Mouse (Mus musculus) stomach, embryonic 15.5 days (tissue): ENCODE data around the gene Usp48. TPM values are rescaled to one million over a fixed set of nuclear protein-coding genes. Genes with fewer than 3 reads are reported as not detected.
"Not testable (repeated sequence)": the region's sequence is repeated elsewhere in the genome, so short reads cannot be mapped to it uniquely, and the experiment has no call there.

Experiments
- ATAC-seq: fragments of 200-750 bp; cut with Nextera tagmentation; 2 replicates; pipeline ENCODE4 v1.8.0; 2017; ENCODE audit warnings: low read depth, moderate number of reproducible peaks, moderate TSS enrichment; ENCODE audit not compliant: insufficient read depth, low FRiP score
- H3K27ac ChIP-seq: fragments of 300-500 bp; sonication (generic); 2 replicates; pipeline ENCODE4 v1.5.1; 2015; ENCODE audit warnings: mild to moderate bottlenecking, inconsistent platforms
- H3K27me3 ChIP-seq: fragments of 300-500 bp; sonication (generic); replicated peaks from 2 replicates; pipeline ENCODE4 v1.6.1; 2015; ENCODE audit warnings: inconsistent platforms
- H3K36me3 ChIP-seq: fragments of 300-500 bp; sonication (generic); 2 replicates; pipeline ENCODE4 v1.6.1; 2015; ENCODE audit warnings: inconsistent platforms
- H3K4me1 ChIP-seq: fragments of 300-500 bp; sonication (generic); 2 replicates; pipeline ENCODE4 v1.6.1; 2015; ENCODE audit warnings: inconsistent platforms
- H3K4me2 ChIP-seq: fragments of 300-500 bp; sonication (generic); 2 replicates; pipeline ENCODE4 v1.6.1; 2015; ENCODE audit warnings: mild to moderate bottlenecking, inconsistent platforms
- H3K4me3 ChIP-seq: fragments of 300-500 bp; sonication (generic); replicated peaks from 2 replicates; pipeline ENCODE4 v1.5.1; 2015; ENCODE audit warnings: inconsistent platforms
- H3K9ac ChIP-seq: fragments of 300-500 bp; sonication (generic); 2 replicates; pipeline ENCODE4 v1.6.1; 2015; ENCODE audit warnings: inconsistent platforms
- H3K9me3 ChIP-seq: fragments of 300-500 bp; sonication (generic); 2 replicates; pipeline ENCODE4 v1.6.1; 2016; ENCODE audit warnings: inconsistent platforms
- WGBS: fragments of 180-500 bp; shearing (Covaris S2); methylation state at CpG from one replicate; pipeline ENCODE4 v1.1.7; 2015; 5-methylcytosine and 5-hydroxymethylcytosine counted together
- polyA plus RNA-seq: library from polyadenylated mRNA; unstranded; fragments of >200 nt; fragmentation: Nextera tagmentation; extraction: Ambion mirVana; gene quantifications from 2 replicates; pipeline ENCODE4 v1.2.1, GENCODE M21; 2015

Usp48 gene
- polyA plus RNA-seq, 1 experiment from 2014 or later: 63.8 TPM

GRCm38 (mm10) chr4:137581815-137582214 lies 11.7 kb upstream of the Usp48 start:
- Histone ChIP-seq H3K27ac (no peak overlapping the region), H3K27me3 (0 out of 2 replicates have a peak, but pooled peaks cover 4% of the 10 kb centered on the region), H3K9ac (no peak overlapping the region), H3K9me3 (no peaks in the 10 kb centered on the region), H3K4me1 (peaks cover 9% of the 10 kb centered on the region), H3K4me2 (no peak overlapping the region), H3K36me3 (no peaks in the 10 kb centered on the region), H3K4me3 (no peak overlapping the region)
- ATAC-seq: no peak
- WGBS: 42% methylated on average over 3 of the region's 3 CpGs

DNA sequence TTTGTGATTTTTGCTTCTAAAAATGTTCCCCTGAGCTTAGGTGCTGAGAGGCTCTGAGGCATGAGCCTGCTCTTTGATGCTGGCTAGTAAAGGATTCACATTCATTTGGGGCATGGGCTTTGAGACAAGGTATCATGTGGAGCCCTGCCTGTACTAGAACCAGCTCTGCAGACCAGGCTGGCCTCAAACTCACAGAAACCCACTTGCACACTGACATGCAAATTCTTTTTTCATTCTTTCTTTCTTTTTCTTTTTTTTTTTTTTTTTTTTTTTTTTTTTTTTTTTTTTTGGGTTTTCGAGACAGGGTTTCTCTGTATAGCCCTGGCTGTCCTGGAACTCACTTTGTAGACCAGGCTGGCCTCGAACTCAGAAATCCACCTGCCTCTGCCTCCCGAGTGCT lies 4.5 kb upstream of the Usp48 start:
- H3K4me1 ChIP-seq, H3K9me3 ChIP-seq, H3K4me3 ChIP-seq, H3K4me2 ChIP-seq, H3K27me3 ChIP-seq, ATAC-seq, H3K27ac ChIP-seq, H3K9ac ChIP-seq, H3K36me3 ChIP-seq: not testable (repeated sequence)
- 75% methylated on average over 2 of the region's 3 CpGs for WGBS

- Histone ChIP-seq H3K9me3 (no peaks in the 10 kb centered on the region), H3K27ac (no peak overlapping the region), H3K4me3 (no peak overlapping the region), H3K4me1 (no peaks in the 10 kb centered on the region), H3K9ac (no peak overlapping the region), H3K4me2 (no peak overlapping the region), H3K36me3 (no peaks in the 10 kb centered on the region), H3K27me3 (no peaks in the 10 kb centered on the region)
- ATAC-seq: no peak
- 90% methylated on average over 3 of the region's 3 CpGs for WGBS
These were observed 4.0 kb upstream of the Usp48 start for GRCm38 (mm10) chr4:137589586-137589985.

DNA sequence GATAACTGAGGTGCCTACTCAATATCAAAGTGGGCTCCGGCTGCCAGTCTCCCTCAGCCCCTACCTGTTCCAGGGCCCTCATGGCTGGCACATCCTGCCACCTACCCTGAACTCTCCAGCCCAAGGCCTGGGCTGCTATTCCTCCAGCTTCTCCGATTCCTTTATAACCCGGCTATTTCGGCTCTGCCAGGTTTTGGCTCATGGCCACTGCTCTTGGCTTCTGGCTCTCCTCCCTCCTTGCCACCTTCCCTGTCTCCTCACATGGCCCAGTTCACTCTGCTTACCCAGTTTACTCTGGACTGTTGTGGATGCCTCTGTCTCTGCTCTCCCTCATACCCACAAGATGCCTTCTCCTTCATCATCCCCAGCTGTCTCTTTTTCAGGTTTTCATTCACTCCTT lies 2.6 kb upstream of the Usp48 start:
- 87% methylated on average over 4 of the region's 4 CpGs for WGBS

GRCm38 (mm10) chr4:137594496-137595270 lies 1.1 kb downstream of the Usp48 start:
- Histone ChIP-seq H3K9ac (peak overlapping the region; percentile 77), H3K4me3 (peak overlapping the region; percentile 98), H3K36me3 (no peaks in the 10 kb centered on the region), H3K4me2 (peak overlapping the region; percentile 74), H3K4me1 (peaks cover 18% of the 10 kb centered on the region; the same call in 1 of the 2 replicates), H3K27me3 (no peaks in the 10 kb centered on the region), H3K27ac (peak overlapping the region; percentile 100), H3K9me3 (no peaks in the 10 kb centered on the region)
- no peak; the same call in 1 of the 2 replicates for ATAC-seq
- WGBS: 2% methylated on average over 40 of the region's 40 CpGs

More for the DNA sequence above, 2.6 kb upstream of the Usp48 start:
- Histone ChIP-seq H3K9me3 (no peaks in the 10 kb centered on the region), H3K4me2 (no peak overlapping the region), H3K9ac (no peak overlapping the region), H3K4me3 (no peak overlapping the region), H3K36me3 (no peaks in the 10 kb centered on the region), H3K27ac (no peak overlapping the region), H3K4me1 (peaks cover 11% of the 10 kb centered on the region; the same call in 1 of the 2 replicates), H3K27me3 (no peaks in the 10 kb centered on the region)
- no peak for ATAC-seq

DNA sequence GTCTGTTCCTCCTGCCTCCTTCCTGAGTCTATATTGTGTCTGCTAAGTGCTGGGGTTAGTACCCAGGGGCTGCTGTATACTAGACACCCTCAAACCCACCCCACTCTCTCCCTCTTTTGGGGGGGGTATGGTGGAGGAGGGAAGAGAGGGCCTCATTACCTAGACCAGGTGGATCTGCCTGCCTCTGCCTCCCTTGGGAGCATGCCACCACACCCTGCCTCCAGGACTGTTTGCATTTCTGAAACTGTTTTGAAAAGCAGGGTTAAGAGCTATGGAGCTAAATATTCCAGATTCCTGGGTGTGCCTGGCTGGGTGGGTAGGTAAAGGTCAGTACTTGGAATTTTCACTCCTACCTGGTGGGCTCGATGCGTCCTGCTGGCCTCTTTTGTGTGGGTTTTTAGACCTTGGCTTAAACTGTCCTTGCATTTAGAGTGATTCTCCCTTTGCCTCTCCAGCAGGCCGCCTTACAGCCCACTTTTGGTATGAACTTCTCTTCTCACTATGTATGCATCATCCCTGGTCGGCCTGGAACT lies 3.6 kb downstream of the Usp48 start:
- Histone ChIP-seq H3K4me2 (no peak overlapping the region), H3K9me3 (no peaks in the 10 kb centered on the region), H3K4me3 (no peak overlapping the region), H3K9ac (no peak overlapping the region), H3K36me3 (no peaks in the 10 kb centered on the region), H3K27me3 (no peaks in the 10 kb centered on the region), H3K27ac (no peak overlapping the region), H3K4me1 (peaks cover 19% of the 10 kb centered on the region; the same call in 1 of the 2 replicates)
- 89% methylated on average over 4 of the region's 4 CpGs for WGBS
- ATAC-seq: no peak

DNA sequence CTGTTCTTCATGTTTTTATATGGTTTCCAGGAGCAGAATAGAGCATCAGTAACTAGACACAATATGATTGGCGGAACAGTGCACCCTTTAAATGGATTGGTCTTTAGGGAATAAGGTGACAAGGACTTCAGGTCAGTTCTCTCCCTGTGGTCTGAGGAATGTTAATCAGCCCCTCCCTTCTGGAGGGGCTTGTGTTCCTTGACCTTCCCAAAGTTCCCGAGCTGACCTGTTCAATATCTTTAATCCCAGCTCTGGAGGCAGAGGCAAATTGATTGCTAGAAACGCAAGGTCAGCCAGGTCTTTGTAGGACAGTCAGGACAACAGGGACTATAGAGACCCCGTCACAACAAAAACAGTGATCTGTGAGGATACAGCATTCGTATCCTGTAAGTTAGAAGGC lies 5.0 kb downstream of the Usp48 start:
- Histone ChIP-seq H3K27me3 (no peaks in the 10 kb centered on the region), H3K4me1 (peaks cover 19% of the 10 kb centered on the region; the same call in 1 of the 2 replicates), H3K36me3 (no peaks in the 10 kb centered on the region), H3K4me2 (no peak overlapping the region), H3K9ac (no peak overlapping the region), H3K9me3 (no peaks in the 10 kb centered on the region), H3K27ac (no peak overlapping the region), H3K4me3 (no peak overlapping the region)
- WGBS: 73% methylated on average over 5 of the region's 5 CpGs
- no peak for ATAC-seq

- Histone ChIP-seq H3K27me3 (no peaks in the 10 kb centered on the region), H3K9me3 (no peaks in the 10 kb centered on the region), H3K4me3 (no peak overlapping the region), H3K4me2 (no peak overlapping the region), H3K9ac (no peak overlapping the region), H3K27ac (no peak overlapping the region), H3K4me1 (peaks cover 6% of the 10 kb centered on the region; the same call in 1 of the 2 replicates), H3K36me3 (peaks cover 23% of the 10 kb centered on the region)
- 73% methylated on average over 11 of the region's 11 CpGs for WGBS
- ATAC-seq: no peak
These were observed 10.1 kb downstream of the Usp48 start for GRCm38 (mm10) chr4:137603449-137604171.

- Histone ChIP-seq H3K27me3 (no peaks in the 10 kb centered on the region), H3K27ac (no peak overlapping the region), H3K4me3 (no peak overlapping the region), H3K4me1 (peaks cover 14% of the 10 kb centered on the region; the same call in 1 of the 2 replicates), H3K36me3 (peaks cover 41% of the 10 kb centered on the region), H3K9ac (no peak overlapping the region), H3K4me2 (no peak overlapping the region), H3K9me3 (no peaks in the 10 kb centered on the region)
- 98% methylated on average over 2 of the region's 2 CpGs for WGBS
- ATAC-seq: no peak
These were observed 13.5 kb downstream of the Usp48 start for GRCm38 (mm10) chr4:137607023-137607422.

DNA sequence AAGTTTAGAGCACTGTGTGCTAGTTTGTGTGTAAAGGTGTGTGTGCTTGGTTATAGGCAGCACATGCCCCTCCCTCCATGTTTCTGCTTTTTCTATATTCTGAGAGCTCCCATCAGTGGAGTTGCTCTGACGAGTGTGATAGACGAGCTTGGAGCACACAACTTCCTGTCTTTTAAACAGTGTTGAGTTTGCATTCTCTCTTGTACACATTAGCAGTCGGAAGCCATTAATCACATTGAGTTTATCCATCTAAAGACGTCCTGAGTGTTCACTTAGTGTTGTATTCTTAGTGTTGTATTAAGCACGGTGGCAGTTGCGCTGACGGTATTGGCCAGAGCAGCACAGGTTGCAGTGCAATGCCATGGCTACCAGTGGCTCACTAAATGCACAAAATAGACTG lies 15.7 kb downstream of the Usp48 start:
- H3K9me3 ChIP-seq: no peaks in the 10 kb centered on the region
- no peak for ATAC-seq
- H3K9ac ChIP-seq: no peak overlapping the region
- H3K4me3 ChIP-seq: no peak overlapping the region
- H3K27me3 ChIP-seq: no peaks in the 10 kb centered on the region
- peaks cover 14% of the 10 kb centered on the region; the same call in 1 of the 2 replicates for H3K4me1 ChIP-seq
- 30% methylated on average over 7 of the region's 7 CpGs for WGBS
- H3K36me3 ChIP-seq: peaks cover 58% of the 10 kb centered on the region
- H3K4me2 ChIP-seq: no peak overlapping the region
- no peak overlapping the region for H3K27ac ChIP-seq

DNA sequence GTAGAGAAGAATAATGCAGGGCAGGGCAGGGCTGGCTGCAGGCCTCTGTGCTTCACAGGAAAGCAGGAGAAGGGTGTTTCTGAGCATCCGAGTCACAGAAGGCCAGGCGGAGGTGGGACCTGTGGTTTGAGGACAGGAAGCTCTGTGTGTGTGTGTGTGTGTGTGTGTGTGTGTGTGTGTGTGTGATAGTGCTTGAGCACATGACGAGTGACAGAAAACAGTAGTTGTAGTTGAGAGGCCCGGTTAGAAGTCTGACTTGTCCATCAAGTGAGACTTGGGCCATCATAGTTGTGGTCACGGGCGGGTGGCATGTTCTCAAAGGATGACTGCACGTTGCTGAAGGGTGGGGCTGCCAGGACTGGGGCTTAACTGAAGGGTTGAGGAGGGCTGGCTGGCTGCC lies 16.1 kb downstream of the Usp48 start:
- H3K4me3 ChIP-seq: no peak overlapping the region
- H3K4me1 ChIP-seq: peaks cover 14% of the 10 kb centered on the region; the same call in 1 of the 2 replicates
- H3K4me2 ChIP-seq: no peak overlapping the region
- no peaks in the 10 kb centered on the region for H3K27me3 ChIP-seq
- peaks cover 60% of the 10 kb centered on the region for H3K36me3 ChIP-seq
- no peak for ATAC-seq
- no peak overlapping the region for H3K9ac ChIP-seq
- WGBS: 48% methylated on average over 7 of the region's 7 CpGs
- peak overlapping the region; percentile 26; the same call in 1 of the 2 replicates for H3K27ac ChIP-seq
- no peaks in the 10 kb centered on the region for H3K9me3 ChIP-seq

- 0 out of 2 replicates have a peak overlapping the region, but pooled peaks have one; percentile 3 for H3K4me2 ChIP-seq
- H3K27me3 ChIP-seq: no peaks in the 10 kb centered on the region
- H3K9ac ChIP-seq: no peak overlapping the region
- H3K9me3 ChIP-seq: no peaks in the 10 kb centered on the region
- H3K4me3 ChIP-seq: no peak overlapping the region
- H3K36me3 ChIP-seq: peaks cover 59% of the 10 kb centered on the region
- peak overlapping the region; percentile 26; the same call in 1 of the 2 replicates for H3K27ac ChIP-seq
- ATAC-seq: no peak
- peaks cover 14% of the 10 kb centered on the region; the same call in 1 of the 2 replicates for H3K4me1 ChIP-seq
- 40% methylated on average over 15 of the region's 15 CpGs for WGBS
These were observed 16.7 kb downstream of the Usp48 start for GRCm38 (mm10) chr4:137610256-137610655.
